Mouse (Mus musculus) megakaryocyte, adult 5-6 weeks (primary cell): ENCODE data around the gene Elk3. TPM values are rescaled to one million over a fixed set of nuclear protein-coding genes. Genes with fewer than 3 reads are reported as not detected.
"Not testable (repeated sequence)": the region's sequence is repeated elsewhere in the genome, so short reads cannot be mapped to it uniquely, and the experiment has no call there.

ENCODE experiments used
- ATAC-seq: 2 replicates; pipeline ENCODE4 v1.8.0; 2016; ENCODE audit warnings: mild to moderate bottlenecking, inconsistent platforms; ENCODE audit not compliant: poor library complexity, severe bottlenecking
- total RNA-seq, 2 experiments: library from RNA; stranded (forward) in 1 of 2; stranded (reverse) in 1 of 2; fragments of 153-499, 151-499 nt in 1 of 2; fragments of 221-1000, 200-1000 nt in 1 of 2; gene quantifications; 2 replicates each; pipeline versions ENCODE4 v1.2.3 to v1.2.4; 2015 to 2017

Gene Elk3
- total RNA-seq (2015) (27.1 and 29.4 TPM in 2 replicates), total RNA-seq (2017) (19.8 and 22.6 TPM in 2 replicates)

- peak; percentile 73 for ATAC-seq
Measured at GRCm38 (mm10) chr10:93310721-93311411, at the start of gene Elk3. Elk3 (minus strand) TSS chr10:93311135.

- no peak for ATAC-seq
Measured at GRCm38 (mm10) chr10:93360623-93361022, 49.7 kb upstream of the Elk3 start.

GRCm38 (mm10) chr10:93360190-93360589 is 49.3 kb upstream of the Elk3 start:
- not testable (repeated sequence) for ATAC-seq

- ATAC-seq = no peak
Measured at GRCm38 (mm10) chr10:93359339-93359863, 48.5 kb upstream of the Elk3 start.

- ATAC-seq = no peak
Measured at GRCm38 (mm10) chr10:93358878-93359277, 47.9 kb upstream of the Elk3 start.

GRCm38 (mm10) chr10:93357162-93357561 is 46.2 kb upstream of the Elk3 start:
- no peak for ATAC-seq

- ATAC-seq = peak; percentile 67
Measured at GRCm38 (mm10) chr10:93356122-93356521, 45.2 kb upstream of the Elk3 start.

GRCm38 (mm10) chr10:93355276-93355927 is 44.5 kb upstream of the Elk3 start:
- no peak for ATAC-seq

- no peak for ATAC-seq
Measured at GRCm38 (mm10) chr10:93353545-93354326, 42.8 kb upstream of the Elk3 start.

- ATAC-seq = no peak
Measured at GRCm38 (mm10) chr10:93347918-93348505, 37.1 kb upstream of the Elk3 start.

- no peak for ATAC-seq
Measured at GRCm38 (mm10) chr10:93347387-93347786, 36.5 kb upstream of the Elk3 start.

- ATAC-seq = no peak
Measured at GRCm38 (mm10) chr10:93346208-93346936, 35.4 kb upstream of the Elk3 start.

GRCm38 (mm10) chr10:93345497-93345896 is 34.6 kb upstream of the Elk3 start:
- ATAC-seq = no peak

- ATAC-seq = peak; percentile 18; the same call in 1 of the 2 replicates
Measured at GRCm38 (mm10) chr10:93343469-93343868, 32.5 kb upstream of the Elk3 start.

GRCm38 (mm10) chr10:93342986-93343385 is 32.1 kb upstream of the Elk3 start:
- no peak for ATAC-seq

GRCm38 (mm10) chr10:93338526-93338925 is 27.6 kb upstream of the Elk3 start:
- ATAC-seq = no peak

- ATAC-seq = peak; percentile 29; the same call in 1 of the 2 replicates
Measured at GRCm38 (mm10) chr10:93336462-93336931, 25.6 kb upstream of the Elk3 start.

GRCm38 (mm10) chr10:93335828-93336461 is 25.0 kb upstream of the Elk3 start:
- ATAC-seq = peak; percentile 77

GRCm38 (mm10) chr10:93335001-93335400 is 24.1 kb upstream of the Elk3 start:
- ATAC-seq = no peak

GRCm38 (mm10) chr10:93333239-93333638 is 22.3 kb upstream of the Elk3 start:
- ATAC-seq = no peak
